Mouse (Mus musculus) embryonic facial prominence, embryonic 13.5 days (tissue): ENCODE measurements around the gene Brpf3. TPM values are rescaled to one million over a fixed set of nuclear protein-coding genes. Genes with fewer than 3 reads are reported as not detected.

Experiments used
- ATAC-seq: fragments of 200-750 bp; cut with Nextera tagmentation; 2 replicates; pipeline ENCODE4 v1.8.0; 2017; ENCODE audit warnings: low read depth; ENCODE audit not compliant: insufficient number of reproducible peaks, insufficient read depth, low FRiP score, low TSS enrichment
- H3K27ac ChIP-seq: fragments of 300-500 bp; sonication (generic); 2 replicates; pipeline ENCODE4 v1.5.1; 2015; ENCODE audit warnings: moderate library complexity, mild to moderate bottlenecking, inconsistent platforms
- H3K27me3 ChIP-seq: fragments of 300-500 bp; sonication (generic); 2 replicates; pipeline ENCODE4 v1.6.1; 2015; ENCODE audit warnings: mild to moderate bottlenecking, inconsistent platforms
- H3K36me3 ChIP-seq: fragments of 300-500 bp; sonication (generic); 2 replicates; pipeline ENCODE4 v1.6.1; 2015; ENCODE audit warnings: mild to moderate bottlenecking, inconsistent platforms
- H3K4me1 ChIP-seq: fragments of 300-500 bp; sonication (generic); 2 replicates; pipeline ENCODE4 v1.6.1; 2015; ENCODE audit warnings: inconsistent platforms
- H3K4me2 ChIP-seq: fragments of 300-500 bp; sonication (generic); 2 replicates; pipeline ENCODE4 v1.6.1; 2015; ENCODE audit warnings: moderate library complexity, mild to moderate bottlenecking, inconsistent platforms
- H3K4me3 ChIP-seq: fragments of 300-500 bp; sonication (generic); 2 replicates; pipeline ENCODE4 v1.5.1; 2015; ENCODE audit warnings: mild to moderate bottlenecking, inconsistent platforms
- H3K9ac ChIP-seq: fragments of 300-500 bp; sonication (generic); 2 replicates; pipeline ENCODE4 v1.6.1; 2015; ENCODE audit warnings: mild to moderate bottlenecking, inconsistent platforms
- H3K9me3 ChIP-seq: fragments of 300-500 bp; sonication (generic); 2 replicates; pipeline ENCODE4 v1.6.1; 2016; ENCODE audit warnings: inconsistent platforms
- WGBS: fragments of 180-500 bp; shearing (Covaris S2); methylation state at CpG from one replicate; pipeline ENCODE4 v1.1.7; 2015; ENCODE audit warnings: mixed read lengths; 5-methylcytosine and 5-hydroxymethylcytosine counted together
- polyA plus RNA-seq: library from polyadenylated mRNA; unstranded; fragments of >200 nt; fragmentation: Nextera tagmentation; extraction: Ambion mirVana; gene quantifications from 2 replicates; pipeline ENCODE4 v1.2.1, GENCODE M21; 2015

Brpf3 gene
- polyA plus RNA-seq, 1 experiment from 2014 or later, result 12.0 TPM

DNA sequence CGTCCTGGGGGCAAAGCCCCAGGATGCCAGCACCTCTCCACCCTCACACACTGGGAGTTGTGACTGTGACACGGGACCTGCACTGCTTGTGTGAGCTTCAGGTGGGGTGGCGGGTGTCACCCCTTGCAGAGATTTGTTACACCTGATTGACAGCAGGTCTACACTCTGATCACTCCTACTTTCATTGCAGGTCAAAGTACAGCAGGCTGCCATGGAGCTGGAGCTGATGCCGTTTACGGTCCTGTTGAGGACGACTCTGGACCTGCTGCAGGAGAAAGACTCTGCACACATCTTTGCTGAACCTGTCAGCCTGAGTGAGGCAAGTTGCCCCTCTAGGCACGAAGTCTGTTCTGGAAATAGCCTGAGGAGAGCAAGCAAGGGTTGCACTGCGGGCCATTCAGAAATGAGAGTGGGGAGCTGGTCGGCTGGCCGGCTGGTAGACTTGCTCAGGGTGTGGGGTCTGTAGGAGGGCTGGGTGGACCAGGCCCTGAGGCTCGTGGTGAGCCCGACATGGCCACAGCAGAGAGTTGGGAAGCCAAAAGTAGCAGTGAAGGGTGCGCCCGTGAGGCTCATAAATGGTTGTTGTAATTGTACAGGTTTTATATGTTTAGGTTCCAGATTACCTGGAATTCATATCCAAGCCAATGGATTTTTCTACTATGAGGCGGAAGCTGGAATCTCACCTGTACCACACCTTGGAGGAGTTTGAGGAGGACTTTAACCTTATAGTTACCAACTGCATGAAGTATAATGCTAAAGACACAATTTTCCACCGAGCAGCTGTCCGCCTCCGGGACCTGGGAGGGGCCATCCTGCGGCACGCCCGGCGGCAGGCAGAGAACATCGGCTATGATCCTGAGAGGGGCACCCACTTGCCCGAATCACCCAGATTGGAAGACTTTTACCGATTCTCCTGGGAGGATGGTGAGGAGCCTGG lies 16.3 kb downstream of the Brpf3 start:
- Histone ChIP-seq H3K9me3 (no peaks in the 10 kb centered on the region), H3K27me3 (no peaks in the 10 kb centered on the region), H3K9ac (no peak overlapping the region), H3K36me3 (peaks cover 97% of the 10 kb centered on the region), H3K4me2 (no peak overlapping the region), H3K4me3 (no peak overlapping the region), H3K4me1 (no peaks in the 10 kb centered on the region), H3K27ac (no peak overlapping the region)
- no peak for ATAC-seq
- 94% methylated on average over 25 of the region's 25 CpGs for WGBS

DNA sequence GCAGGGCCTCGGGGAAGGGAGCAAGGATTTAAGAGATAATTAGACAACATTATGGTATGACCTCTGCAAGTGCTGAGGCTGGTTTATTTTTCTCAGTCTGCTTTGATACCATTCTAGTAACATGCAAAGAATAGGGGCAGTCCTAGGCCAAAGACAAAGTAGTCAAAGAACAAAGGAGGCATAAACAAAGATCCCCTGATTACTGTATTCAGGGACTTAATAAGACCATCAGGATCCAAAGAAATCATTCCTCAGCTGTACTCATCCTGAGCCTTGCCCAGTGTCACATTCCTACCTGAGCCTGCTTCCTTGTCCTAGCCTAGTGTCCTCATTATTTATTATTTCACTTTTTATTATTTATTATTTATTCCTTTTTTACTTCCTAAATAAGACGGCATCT lies 19.3 kb downstream of the Brpf3 start:
- ATAC-seq, result no peak
- H3K4me1 ChIP-seq, result no peaks in the 10 kb centered on the region
- no peak overlapping the region for H3K9ac ChIP-seq
- H3K9me3 ChIP-seq, result no peaks in the 10 kb centered on the region
- H3K4me2 ChIP-seq, result no peak overlapping the region
- H3K27me3 ChIP-seq, result no peaks in the 10 kb centered on the region
- H3K36me3 ChIP-seq, result peaks cover 97% of the 10 kb centered on the region
- no peak overlapping the region for H3K4me3 ChIP-seq
- 83% methylated on average over 2 of the region's 2 CpGs for WGBS
- H3K27ac ChIP-seq, result no peak overlapping the region

DNA sequence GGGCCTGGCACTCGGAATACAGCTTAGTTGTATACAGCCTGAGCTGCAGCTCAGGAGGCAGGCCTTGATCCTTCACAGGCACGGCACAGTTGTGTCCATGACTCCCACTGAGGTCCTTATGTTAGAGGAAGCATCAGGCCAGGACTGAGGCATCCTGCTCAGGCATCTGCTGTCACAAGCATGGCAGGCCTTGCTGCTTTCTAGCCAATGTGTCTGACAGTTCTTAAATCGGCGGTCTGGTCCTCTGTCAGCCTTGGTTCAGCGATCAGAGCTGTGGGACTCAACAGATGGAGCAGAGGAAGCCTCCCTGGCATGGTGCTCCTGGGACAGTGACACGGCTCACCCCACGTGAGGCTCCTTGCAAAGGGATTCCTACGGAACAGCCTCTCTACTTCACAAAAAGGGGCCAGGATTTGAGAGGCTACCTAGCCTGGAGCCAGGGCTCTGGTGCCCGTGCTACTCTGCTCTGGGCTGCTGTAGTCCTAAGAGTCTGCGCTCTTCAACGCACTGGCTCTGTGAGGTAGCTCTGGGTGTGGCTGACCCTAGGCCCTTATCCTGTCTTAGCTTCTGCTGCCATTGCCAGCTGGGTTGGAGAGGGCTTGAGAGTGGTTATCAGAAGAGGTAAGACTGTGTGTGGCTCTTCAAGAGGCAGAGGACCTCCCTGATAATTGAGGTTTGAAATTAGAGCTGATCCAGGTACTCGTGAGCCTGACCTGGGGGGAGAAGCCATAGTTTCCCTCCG lies 22.3 kb downstream of the Brpf3 start:
- no peak for ATAC-seq
- Histone ChIP-seq H3K4me2 (no peak overlapping the region), H3K9ac (no peak overlapping the region), H3K27me3 (no peaks in the 10 kb centered on the region), H3K9me3 (no peaks in the 10 kb centered on the region), H3K36me3 (peaks cover 99% of the 10 kb centered on the region), H3K27ac (no peak overlapping the region), H3K4me1 (no peaks in the 10 kb centered on the region), H3K4me3 (no peak overlapping the region)
- whole genome bisulfite sequencing, result 88% methylated on average over 13 of the region's 13 CpGs

DNA sequence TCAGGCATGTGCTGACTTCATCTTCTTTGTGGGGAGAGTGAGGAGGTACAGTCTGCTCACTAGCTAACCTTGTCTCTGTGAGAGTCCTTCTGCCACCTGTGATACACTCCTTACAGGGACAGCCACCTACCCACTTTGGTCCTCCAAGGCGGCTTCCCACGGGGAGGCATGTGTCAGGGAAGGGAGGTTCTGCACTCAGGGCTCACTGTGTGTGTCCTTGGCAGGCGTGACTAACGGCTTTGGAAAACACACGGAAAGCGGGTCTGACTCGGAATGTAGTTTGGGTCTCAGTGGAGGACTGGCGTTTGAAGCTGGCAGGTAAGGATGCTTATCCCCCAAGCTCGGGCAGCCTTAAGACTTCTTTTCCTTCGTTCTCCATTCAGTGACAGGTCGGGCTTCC lies 22.9 kb downstream of the Brpf3 start:
- H3K4me2 ChIP-seq, result no peak overlapping the region
- 81% methylated on average over 11 of the region's 11 CpGs for WGBS
- no peaks in the 10 kb centered on the region for H3K4me1 ChIP-seq
- no peak for ATAC-seq
- no peak overlapping the region for H3K9ac ChIP-seq
- no peak overlapping the region for H3K4me3 ChIP-seq
- no peaks in the 10 kb centered on the region for H3K9me3 ChIP-seq
- H3K27ac ChIP-seq, result no peak overlapping the region
- peaks cover 99% of the 10 kb centered on the region for H3K36me3 ChIP-seq
- no peaks in the 10 kb centered on the region for H3K27me3 ChIP-seq

DNA sequence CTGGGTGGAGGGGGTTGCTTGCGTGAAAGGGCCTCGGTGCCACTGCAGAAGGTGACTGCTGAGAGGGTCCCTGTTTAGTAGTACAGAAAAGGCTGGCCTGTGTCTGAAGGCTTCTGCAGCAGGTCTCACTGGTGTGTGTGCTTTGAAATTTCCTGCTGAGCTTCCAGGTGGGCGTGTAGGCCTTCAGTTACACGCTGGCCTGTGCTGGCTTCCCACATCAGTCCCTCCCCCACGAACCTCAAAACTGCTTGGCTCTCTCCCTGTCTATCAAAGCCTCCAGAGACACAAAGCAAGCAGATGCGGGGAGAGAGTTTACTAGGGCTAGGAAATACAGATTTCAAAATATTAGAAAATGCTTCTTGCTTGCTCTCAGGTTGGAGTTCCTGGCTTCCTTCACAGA lies 24.0 kb downstream of the Brpf3 start:
- WGBS, result 79% methylated on average over 6 of the region's 6 CpGs
- no peak overlapping the region for H3K4me3 ChIP-seq
- H3K4me1 ChIP-seq, result no peaks in the 10 kb centered on the region
- no peak for ATAC-seq
- H3K9me3 ChIP-seq, result no peaks in the 10 kb centered on the region
- no peak overlapping the region for H3K9ac ChIP-seq
- no peak overlapping the region for H3K27ac ChIP-seq
- no peak overlapping the region for H3K4me2 ChIP-seq
- no peaks in the 10 kb centered on the region for H3K27me3 ChIP-seq
- H3K36me3 ChIP-seq, result peaks cover 100% of the 10 kb centered on the region

DNA sequence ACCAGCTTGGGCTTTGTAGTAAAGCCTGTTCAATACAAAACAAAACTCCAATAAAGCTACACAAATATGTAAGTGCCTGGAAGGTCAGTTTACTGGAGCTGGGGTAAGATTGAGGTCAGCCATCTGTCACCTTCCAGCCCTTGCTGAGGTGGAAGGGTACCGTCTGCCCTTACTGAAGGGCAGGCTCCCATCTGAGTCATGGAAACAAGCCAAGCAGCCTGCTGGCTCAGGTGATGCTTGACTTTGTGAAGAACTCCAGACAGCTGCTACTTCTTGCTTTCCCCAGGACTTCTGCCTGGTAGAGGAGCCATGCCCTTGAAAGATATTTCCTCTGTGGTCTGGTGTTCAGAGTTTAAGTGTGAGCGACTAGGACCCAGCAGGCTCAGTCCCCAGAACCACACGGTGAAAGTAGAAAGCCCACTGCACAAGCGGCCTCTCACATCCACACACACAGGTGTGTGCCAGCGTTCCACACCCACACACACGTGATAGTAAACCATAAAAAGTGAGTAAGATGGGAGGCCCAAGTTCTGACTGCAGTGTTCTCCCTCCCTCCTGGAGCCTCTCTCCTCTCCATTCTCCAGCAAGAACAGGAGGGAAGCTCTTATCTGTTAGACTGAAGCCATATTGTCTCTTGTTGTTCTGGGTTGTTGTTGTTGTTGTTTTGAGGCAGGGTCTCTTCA lies 24.6 kb downstream of the Brpf3 start:
- H3K9ac ChIP-seq, result no peak overlapping the region
- H3K36me3 ChIP-seq, result peaks cover 100% of the 10 kb centered on the region
- 94% methylated on average over 6 of the region's 6 CpGs for WGBS
- H3K27ac ChIP-seq, result no peak overlapping the region
- H3K4me2 ChIP-seq, result no peak overlapping the region
- no peaks in the 10 kb centered on the region for H3K4me1 ChIP-seq
- ATAC-seq, result no peak
- H3K9me3 ChIP-seq, result no peaks in the 10 kb centered on the region
- H3K27me3 ChIP-seq, result no peaks in the 10 kb centered on the region
- no peak overlapping the region for H3K4me3 ChIP-seq

DNA sequence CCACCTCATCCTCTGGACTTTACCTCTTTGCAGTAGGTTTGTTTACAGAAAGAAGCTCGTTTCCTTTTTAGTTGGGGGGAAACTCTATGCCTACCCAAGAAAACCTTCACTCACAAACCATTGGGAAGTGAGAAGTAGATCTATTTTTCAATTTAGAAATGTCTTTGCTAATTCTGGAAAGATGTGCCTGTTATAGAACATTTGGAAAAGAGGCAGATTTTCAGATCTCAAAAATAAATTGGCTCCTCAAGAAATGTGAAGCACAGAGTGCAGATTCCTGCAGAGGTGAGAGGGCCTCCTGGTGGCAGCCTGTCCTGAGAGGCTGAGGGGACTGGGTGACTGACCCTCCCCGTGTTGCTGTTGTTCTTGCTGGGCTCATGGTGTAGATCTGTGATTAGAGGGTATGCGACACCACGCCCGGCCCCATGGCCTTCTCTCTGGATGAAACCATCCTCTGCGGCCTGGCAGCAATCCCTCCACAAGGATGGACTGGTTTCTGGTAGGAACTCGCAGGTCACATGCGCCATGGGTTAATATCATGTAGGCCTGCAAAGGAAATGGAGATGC lies 26.9 kb downstream of the Brpf3 start:
- ATAC-seq, result no peak
- WGBS, result 89% methylated on average over 8 of the region's 8 CpGs
- H3K9ac ChIP-seq, result no peak overlapping the region

DNA sequence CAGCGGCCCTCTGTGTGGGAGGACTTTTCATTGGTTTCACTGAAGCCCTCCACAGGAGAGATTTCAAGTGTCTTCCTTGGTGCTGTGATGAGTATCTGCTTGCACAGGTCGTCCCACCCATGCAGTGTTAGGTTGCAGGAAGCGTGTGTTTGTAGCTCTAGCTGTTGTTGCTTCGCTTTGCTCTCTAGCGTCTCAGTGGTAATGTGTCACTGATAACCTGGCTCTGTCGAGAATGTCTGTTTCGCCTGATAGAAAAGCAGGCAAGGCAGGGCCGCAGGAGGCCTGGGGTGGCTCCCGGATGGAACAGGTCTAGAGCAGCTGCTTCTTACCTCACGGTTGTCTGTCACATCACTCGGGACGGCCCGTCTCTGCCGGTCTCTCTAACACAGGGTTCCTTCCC lies 28.2 kb downstream of the Brpf3 start:
- Histone ChIP-seq H3K9me3 (no peaks in the 10 kb centered on the region), H3K36me3 (peaks cover 99% of the 10 kb centered on the region), H3K4me3 (no peak overlapping the region), H3K27me3 (no peaks in the 10 kb centered on the region), H3K4me1 (no peaks in the 10 kb centered on the region), H3K4me2 (no peak overlapping the region), H3K27ac (no peak overlapping the region), H3K9ac (no peak overlapping the region)
- 86% methylated on average over 14 of the region's 14 CpGs for WGBS
- ATAC-seq, result no peak

More for the DNA sequence above, 26.9 kb downstream of the Brpf3 start:
- Histone ChIP-seq H3K4me2 (no peak overlapping the region), H3K27me3 (no peaks in the 10 kb centered on the region), H3K4me1 (no peaks in the 10 kb centered on the region), H3K36me3 (peaks cover 100% of the 10 kb centered on the region), H3K4me3 (no peak overlapping the region), H3K9me3 (no peaks in the 10 kb centered on the region), H3K27ac (no peak overlapping the region)

DNA sequence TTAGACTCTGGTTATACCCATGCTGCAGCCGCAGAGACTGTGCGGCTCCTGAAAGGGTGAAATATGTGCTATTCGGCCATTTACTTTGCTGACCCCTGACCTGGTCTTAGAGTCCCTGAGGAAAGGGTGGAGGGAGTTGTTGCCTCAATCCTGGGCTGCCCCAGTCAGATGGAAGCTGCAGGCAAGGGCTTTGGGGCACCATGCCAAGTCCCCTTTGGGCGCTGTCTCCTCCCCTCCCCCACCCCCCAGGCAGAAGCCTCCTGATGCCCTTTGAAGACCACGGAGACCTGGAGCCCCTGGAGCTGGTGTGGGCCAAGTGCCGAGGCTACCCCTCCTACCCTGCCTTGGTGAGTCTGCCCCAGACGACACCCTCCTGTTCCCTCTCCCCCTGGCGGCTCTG lies 30.2 kb downstream of the Brpf3 start:
- H3K4me1 ChIP-seq, result no peaks in the 10 kb centered on the region
- H3K36me3 ChIP-seq, result peaks cover 99% of the 10 kb centered on the region
- no peak overlapping the region for H3K9ac ChIP-seq
- H3K9me3 ChIP-seq, result no peaks in the 10 kb centered on the region
- no peak overlapping the region for H3K4me3 ChIP-seq
- ATAC-seq, result no peak
- no peak overlapping the region for H3K27ac ChIP-seq
- no peak overlapping the region for H3K4me2 ChIP-seq
- 76% methylated on average over 8 of the region's 8 CpGs for WGBS
- no peaks in the 10 kb centered on the region for H3K27me3 ChIP-seq

DNA sequence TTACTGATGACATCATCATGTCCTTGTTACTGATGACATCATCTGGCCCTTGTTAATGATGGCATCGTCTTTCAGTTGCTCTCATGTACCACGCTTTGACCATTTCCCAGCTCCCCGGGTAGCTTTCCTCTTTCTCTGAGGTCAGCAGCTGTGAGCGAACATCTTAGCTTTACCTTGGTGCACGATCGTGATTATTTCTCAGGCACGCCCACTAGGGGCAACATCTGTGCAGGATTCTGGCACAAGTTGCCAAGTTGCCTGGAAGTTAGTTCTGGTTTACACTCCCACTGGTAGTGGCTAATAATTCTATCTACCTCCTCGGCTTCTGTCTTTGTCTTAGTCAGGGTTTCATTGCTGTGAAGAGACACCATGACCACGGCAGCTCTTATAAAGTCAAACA lies 31.1 kb downstream of the Brpf3 start:
- peaks cover 99% of the 10 kb centered on the region for H3K36me3 ChIP-seq
- no peaks in the 10 kb centered on the region for H3K4me1 ChIP-seq
- no peaks in the 10 kb centered on the region for H3K9me3 ChIP-seq
- 82% methylated on average over 9 of the region's 9 CpGs for WGBS
- H3K4me2 ChIP-seq, result no peak overlapping the region
- H3K9ac ChIP-seq, result no peak overlapping the region
- no peaks in the 10 kb centered on the region for H3K27me3 ChIP-seq
- H3K27ac ChIP-seq, result no peak overlapping the region
- no peak for ATAC-seq
- H3K4me3 ChIP-seq, result no peak overlapping the region

DNA sequence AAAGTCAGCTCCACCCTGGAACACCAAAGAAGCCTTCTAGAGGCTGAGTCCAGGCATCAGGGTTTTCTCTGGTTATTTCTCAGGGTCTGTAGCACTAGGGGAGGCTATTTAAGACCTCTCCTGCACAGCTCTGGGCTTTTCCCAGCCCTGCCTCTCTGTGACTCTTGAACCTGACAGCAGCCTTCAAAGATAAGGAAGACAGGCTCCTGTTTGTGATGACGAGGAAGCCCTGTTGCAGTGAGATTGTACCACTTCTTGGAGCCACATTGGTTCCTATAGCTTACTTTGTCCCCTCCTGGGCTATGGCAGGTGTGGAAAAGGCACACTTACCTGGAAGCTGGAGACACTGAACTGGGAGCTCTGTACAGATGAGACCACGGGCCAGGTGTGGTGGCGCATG lies 32.0 kb downstream of the Brpf3 start:
- no peak for ATAC-seq
- Histone ChIP-seq H3K9ac (no peak overlapping the region), H3K4me1 (no peaks in the 10 kb centered on the region), H3K36me3 (peaks cover 99% of the 10 kb centered on the region), H3K27me3 (no peaks in the 10 kb centered on the region), H3K4me2 (no peak overlapping the region), H3K9me3 (no peaks in the 10 kb centered on the region), H3K27ac (no peak overlapping the region; the same call in 1 of the 2 replicates), H3K4me3 (no peak overlapping the region)
- 92% methylated on average over 3 of the region's 3 CpGs for WGBS
